15 mouse cellular contexts compared by ENCODE assay signal in genomic region chr8:86669259-86669658, GRCm38 (mm10). TPM values are rescaled to one million over a fixed set of nuclear protein-coding genes. Genes with fewer than 3 reads are reported as not detected.
A peak's percentile ranks its signal among the peaks of the same experiment; 100 is the strongest.
DNase-seq lines count a peak whose midpoint lies in the region; ATAC-seq and TF ChIP-seq lines count a peak whose summit lies in the region.
"Had no signal": no experiment of that assay in that cellular context is flagged by ENCODE, and none has a peak within 500 bp of the region (broad histone marks: within the 10 kb centered on the region; RNA-seq: fewer than 3 reads in every experiment).

No protein-coding gene starts in this region.

- H3K4me1 ChIP-seq in hindbrain, postnatal 0 days (ENCODE audit: insufficient read depth, low read length): no peaks in the 10 kb centered on the region
- no peaks in the 10 kb centered on the region for H3K4me1 ChIP-seq in hindbrain, embryonic 10.5 days (replicated peaks)
- no peaks in the 10 kb centered on the region for H3K4me1 ChIP-seq in intestine, embryonic 16.5 days (ENCODE audit: control insufficient read depth, insufficient read depth, low read length)
- no peaks in the 10 kb centered on the region for H3K4me1 ChIP-seq in stomach, embryonic 16.5 days (ENCODE audit: control insufficient read depth, insufficient read depth, low read length)
- H3K4me1 ChIP-seq: forebrain, embryonic 12.5 days; heart, embryonic 12.5 days; limb, embryonic 12.5 days; liver, embryonic 15.5 days had no signal

- peak; percentile 58; the same call in 1 of the 2 replicates for ATAC-seq in hindbrain, postnatal 0 days
- peak; percentile 81 for ATAC-seq in intestine, embryonic 16.5 days
- ATAC-seq in stomach, embryonic 16.5 days (ENCODE audit: insufficient read depth, low FRiP score): peak; percentile 76
- ATAC-seq: Patski had no signal

- no peak overlapping the region for H3K4me3 ChIP-seq in hindbrain, postnatal 0 days (ENCODE audit: low read length)
- no peak overlapping the region for H3K4me3 ChIP-seq in hindbrain, embryonic 10.5 days
- H3K4me3 ChIP-seq in intestine, embryonic 16.5 days (ENCODE audit: low read length): no peak overlapping the region
- H3K4me3 ChIP-seq in stomach, embryonic 16.5 days (replicated peaks; ENCODE audit: low read length): no peak overlapping the region
- H3K4me3 ChIP-seq: forebrain, embryonic 12.5 days; heart, embryonic 12.5 days; limb, embryonic 12.5 days; liver, embryonic 15.5 days; megakaryocyte, embryonic 14.5 days had no signal

- peak; percentile 55 for DNase-seq in hindbrain, postnatal 0 days (ENCODE audit: low spot score)
- DNase-seq in hindbrain, embryonic 10.5 days (ENCODE audit: low spot score): no peak
- peak; percentile 6 for DNase-seq in lung, postnatal 10 days
- no peak for DNase-seq in lung, postnatal 25 days (ENCODE audit: low spot score)
- no peak for DNase-seq in spleen, postnatal 14 days (ENCODE audit: low spot score in 2 of 2)
- DNase-seq: cerebellum, adult 8-10 months; heart, postnatal 36 days had no signal

- H3K9me3 ChIP-seq in hindbrain, postnatal 0 days (ENCODE audit: low read length): no peaks in the 10 kb centered on the region
- H3K9me3 ChIP-seq in hindbrain, embryonic 10.5 days: no peaks in the 10 kb centered on the region
- no peaks in the 10 kb centered on the region for H3K9me3 ChIP-seq in intestine, embryonic 16.5 days (ENCODE audit: control insufficient read depth, low read length)
- no peaks in the 10 kb centered on the region for H3K9me3 ChIP-seq in stomach, embryonic 16.5 days (replicated peaks; ENCODE audit: control insufficient read depth, low read length)
- H3K9me3 ChIP-seq: forebrain, embryonic 12.5 days; heart, embryonic 12.5 days; limb, embryonic 12.5 days; liver, embryonic 15.5 days; megakaryocyte, embryonic 14.5 days had no signal

- TF ChIP-seq CTCF in hindbrain, postnatal 0 days (IDR thresholded peaks at IDR 0.05; ENCODE audit: low read depth): no peak

- no peak overlapping the region for H3K9ac ChIP-seq in hindbrain, postnatal 0 days (replicated peaks; ENCODE audit: low read length)
- no peak overlapping the region for H3K9ac ChIP-seq in intestine, embryonic 16.5 days (ENCODE audit: low read depth, low read length)
- H3K9ac ChIP-seq in stomach, embryonic 16.5 days (ENCODE audit: low read length): no peak overlapping the region
- H3K9ac ChIP-seq: forebrain, embryonic 12.5 days; heart, embryonic 12.5 days; limb, embryonic 12.5 days; liver, embryonic 15.5 days had no signal

- no peaks in the 10 kb centered on the region for H3K27me3 ChIP-seq in hindbrain, postnatal 0 days (ENCODE audit: insufficient read depth, low read length)
- H3K27me3 ChIP-seq in hindbrain, embryonic 10.5 days (ENCODE audit: insufficient read depth, poor library complexity, severe bottlenecking): no peaks in the 10 kb centered on the region
- H3K27me3 ChIP-seq in intestine, embryonic 16.5 days (replicated peaks; ENCODE audit: control insufficient read depth, insufficient read depth, low read length): no peaks in the 10 kb centered on the region
- no peaks in the 10 kb centered on the region for H3K27me3 ChIP-seq in stomach, embryonic 16.5 days (ENCODE audit: control insufficient read depth, insufficient read depth, low read length)
- H3K27me3 ChIP-seq: forebrain, embryonic 12.5 days; heart, embryonic 12.5 days; limb, embryonic 12.5 days; liver, embryonic 15.5 days; megakaryocyte, embryonic 14.5 days; Patski had no signal

- WGBS in hindbrain, postnatal 0 days: 47% methylated on average over 4 of the region's 4 CpGs
- 74% methylated on average over 4 of the region's 4 CpGs for WGBS in hindbrain, embryonic 10.5 days
- 70% methylated on average over 4 of the region's 4 CpGs for WGBS in intestine, embryonic 16.5 days
- WGBS in stomach, embryonic 16.5 days: 50% methylated on average over 4 of the region's 4 CpGs

- peaks cover 20% of the 10 kb centered on the region; the same call in 1 of the 2 replicates for H3K36me3 ChIP-seq in hindbrain, postnatal 0 days (ENCODE audit: insufficient read depth, low read length)
- H3K36me3 ChIP-seq in hindbrain, embryonic 10.5 days: peaks cover 49% of the 10 kb centered on the region
- no peaks in the 10 kb centered on the region for H3K36me3 ChIP-seq in intestine, embryonic 16.5 days (ENCODE audit: control insufficient read depth, insufficient read depth, low read length)
- H3K36me3 ChIP-seq in stomach, embryonic 16.5 days (ENCODE audit: control insufficient read depth, insufficient read depth, low read length): 0 out of 2 replicates have a peak, but pooled peaks cover 6% of the 10 kb centered on the region

- H3K27ac ChIP-seq in hindbrain, postnatal 0 days: peak overlapping the region; percentile 66
- H3K27ac ChIP-seq in hindbrain, embryonic 10.5 days: no peak overlapping the region
- peak overlapping the region; percentile 56; the same call in 1 of the 2 replicates for H3K27ac ChIP-seq in intestine, embryonic 16.5 days (ENCODE audit: low read length)
- H3K27ac ChIP-seq in stomach, embryonic 16.5 days (ENCODE audit: low read length): peak overlapping the region; percentile 46; the same call in 1 of the 2 replicates
- H3K27ac ChIP-seq: forebrain, embryonic 12.5 days; limb, embryonic 12.5 days; liver, embryonic 15.5 days had no signal

- no peak overlapping the region for H3K4me2 ChIP-seq in hindbrain, postnatal 0 days (ENCODE audit: low read depth, low read length)
- no peak overlapping the region for H3K4me2 ChIP-seq in intestine, embryonic 16.5 days (ENCODE audit: low read depth, low read length)
- H3K4me2 ChIP-seq in stomach, embryonic 16.5 days (ENCODE audit: low read depth, low read length): no peak overlapping the region
- H3K4me2 ChIP-seq: forebrain, embryonic 12.5 days; heart, embryonic 12.5 days; limb, embryonic 12.5 days; liver, embryonic 15.5 days had no signal

RNA-seq across cellular contexts. Expression of gene Lonp2, which starts 45.4 kb away (rescaled TPM):
- 55.4 and 58.8 TPM in 2 replicates for total RNA-seq in hindbrain, postnatal 0 days (2014; rRNA removed)
- polyA plus RNA-seq in hindbrain, postnatal 0 days (2015; fragmentation: Nextera tagmentation; extraction: Ambion mirVana): 65.2 and 68.3 TPM in 2 replicates
- 57.6 and 69.3 TPM in 2 replicates for polyA plus RNA-seq in hindbrain, embryonic 10.5 days (2016; fragmentation: Nextera tagmentation; extraction: Ambion mirVana)
- polyA plus RNA-seq in intestine, embryonic 16.5 days (2015; fragmentation: Nextera tagmentation; extraction: Ambion mirVana): 72.5 and 78.0 TPM in 2 replicates
- polyA plus RNA-seq in stomach, embryonic 16.5 days (2015; fragmentation: Nextera tagmentation; extraction: Ambion mirVana): 58.4 and 61.4 TPM in 2 replicates

Comparison
In these comparisons a context has a peak if more than half of its experiments do, and no peak if none do; other contexts are left out.
1. DNase-seq: peak in hindbrain, postnatal 0 days (single experiment) and lung, postnatal 10 days (single experiment); none in hindbrain, embryonic 10.5 days (single experiment), lung, postnatal 25 days (single experiment) and spleen, postnatal 14 days (0 of 2).
2. Peak in every context shown above with its lines, with median percentiles within 50 percentile points of each other: ATAC-seq.